Mouse (Mus musculus): ENCODE measurements around the gene Nedd4.

The Nedd4 gene

GRCm38 (mm10) chr9:72661895-72662661, at the start of gene Nedd4:
TSS of gene Nedd4 (plus strand) at chr9:72662346.
- 1% methylated on average over 73 of the region's 83 CpGs for WGBS

GRCm38 (mm10) chr9:72613884-72614283, 48.3 kb upstream of the Nedd4 start:
- 15% methylated on average over 2 of the region's 2 CpGs for WGBS

DNA sequence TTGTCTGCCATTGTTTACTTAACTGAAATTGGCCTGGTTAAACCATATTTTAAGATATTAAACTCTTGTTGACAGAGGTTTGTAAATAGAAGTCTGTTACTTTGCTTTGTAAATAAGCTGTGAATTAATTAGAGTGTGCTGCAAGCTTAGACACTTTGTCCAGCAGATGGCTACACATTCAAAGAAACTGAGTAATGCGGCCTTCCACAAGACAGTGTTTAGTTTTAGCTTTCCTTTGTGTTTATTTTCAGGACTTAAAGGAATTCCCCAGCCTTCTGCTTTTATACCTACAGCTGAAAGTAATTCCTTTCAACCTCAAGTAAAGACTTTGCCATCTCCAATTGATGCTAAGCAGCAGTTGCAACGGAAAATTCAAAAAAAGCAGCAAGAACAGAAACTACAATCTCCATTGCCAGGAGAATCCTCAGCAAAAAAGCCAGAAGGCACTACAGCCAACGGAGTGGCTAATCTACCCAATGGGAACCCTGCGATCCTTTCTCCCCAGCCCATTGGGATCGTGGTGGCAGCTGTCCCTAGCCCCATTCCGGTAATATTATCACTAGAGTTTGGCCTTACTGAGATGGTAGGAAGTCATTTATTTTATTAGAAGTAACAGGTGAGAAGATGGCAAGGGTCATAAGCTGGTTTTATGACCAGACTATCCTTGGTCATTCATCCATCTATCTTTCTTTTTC, 47.2 kb upstream of the Nedd4 start:
- 43% methylated on average over 6 of the region's 6 CpGs for WGBS

- WGBS, result 47% methylated on average over 3 of the region's 3 CpGs
Measured at GRCm38 (mm10) chr9:72618037-72618436, 44.1 kb upstream of the Nedd4 start.

DNA sequence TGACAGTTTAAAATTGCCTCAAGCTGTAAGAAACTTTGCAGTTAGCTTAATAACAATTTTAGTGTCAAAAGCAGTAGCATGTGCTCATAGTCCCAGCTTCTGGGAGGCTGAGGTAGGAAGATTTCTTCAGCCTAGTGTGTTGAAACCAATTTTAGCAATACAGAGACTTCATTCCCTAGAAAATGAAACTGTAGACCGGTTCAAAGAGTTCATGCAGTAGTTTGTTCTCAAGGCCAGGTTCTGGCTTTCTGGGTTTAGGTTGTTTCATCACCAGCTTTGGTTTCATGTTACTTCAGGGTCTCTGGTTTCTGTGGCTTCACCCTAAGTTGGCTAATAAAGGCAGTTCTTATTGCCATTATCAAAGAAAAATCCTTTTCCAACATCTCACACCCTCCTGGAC, 38.5 kb upstream of the Nedd4 start:
- 98% methylated on average over 1 of the region's 1 CpGs for WGBS

DNA sequence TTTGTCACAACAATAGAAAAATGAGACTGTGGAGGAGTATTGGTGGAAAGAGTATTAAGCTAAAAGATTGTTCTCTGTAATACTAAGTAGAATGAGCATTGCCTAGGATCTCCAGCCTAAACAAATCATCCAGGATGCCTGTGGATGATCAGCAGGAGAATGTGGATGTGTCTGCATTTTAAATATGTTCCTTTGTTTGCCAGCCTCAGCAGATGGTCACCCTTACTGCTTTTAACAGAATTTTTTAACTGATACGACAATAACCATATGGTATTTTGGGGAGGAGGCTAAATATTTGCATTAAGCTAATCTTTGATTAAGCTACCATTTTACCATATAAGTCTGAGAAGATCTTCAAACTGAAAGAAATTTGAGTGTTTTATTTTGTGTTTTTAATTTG, 34.5 kb upstream of the Nedd4 start:
- WGBS, result 53% methylated on average over 1 of the region's 1 CpGs

- 3% methylated on average over 2 of the region's 2 CpGs for WGBS
Measured at GRCm38 (mm10) chr9:72628591-72628990, 33.6 kb upstream of the Nedd4 start.

GRCm38 (mm10) chr9:72632198-72632597, 29.9 kb upstream of the Nedd4 start:
- 90% methylated on average over 1 of the region's 1 CpGs for WGBS

- WGBS, result 81% methylated on average over 7 of the region's 7 CpGs
Measured at GRCm38 (mm10) chr9:72636547-72636946, 25.6 kb upstream of the Nedd4 start.

DNA sequence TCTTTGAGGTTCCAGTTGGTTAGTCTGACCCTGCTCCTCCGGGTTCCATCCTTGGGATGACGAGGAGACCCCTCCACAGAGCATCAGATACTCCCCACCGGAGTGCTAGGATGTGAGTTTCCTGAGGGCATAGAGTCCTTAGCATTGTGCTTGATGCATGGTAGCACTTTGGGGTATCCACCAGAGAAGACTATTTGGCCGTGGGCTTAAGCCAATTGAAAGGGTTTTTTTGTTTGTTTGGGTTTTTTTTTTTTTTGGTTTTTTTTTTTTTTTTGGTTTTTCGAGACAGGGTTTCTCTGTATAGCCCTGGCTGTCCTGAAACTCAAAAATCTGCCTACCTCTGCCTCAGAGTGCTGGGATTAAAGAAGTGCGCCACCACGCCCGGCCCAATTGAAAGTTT, 24.9 kb upstream of the Nedd4 start:
- WGBS, result 82% methylated on average over 8 of the region's 8 CpGs

GRCm38 (mm10) chr9:72638951-72639842, 22.9 kb upstream of the Nedd4 start:
- 62% methylated on average over 9 of the region's 9 CpGs for WGBS

GRCm38 (mm10) chr9:72639843-72640621, 22.1 kb upstream of the Nedd4 start:
- WGBS, result 12% methylated on average over 27 of the region's 27 CpGs

DNA sequence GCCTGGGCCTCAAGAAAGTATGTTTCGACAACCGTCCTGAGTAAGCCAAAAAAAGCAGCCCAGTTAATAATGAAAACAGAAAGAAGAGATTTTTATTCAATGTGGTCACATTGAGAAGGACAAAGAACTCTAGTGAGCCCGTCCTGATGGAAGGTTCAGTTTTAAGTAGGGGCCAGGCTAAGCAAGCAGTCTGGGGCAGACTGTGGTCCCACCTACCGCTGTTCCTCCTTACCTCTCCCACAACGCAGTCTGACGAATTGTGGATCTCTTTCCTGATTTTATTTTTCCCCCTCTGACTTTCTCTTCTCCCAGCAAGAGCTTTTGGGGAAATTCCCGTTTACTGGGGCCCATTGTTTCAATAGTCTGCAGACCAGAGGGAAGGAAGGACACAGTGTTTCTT, 21.5 kb upstream of the Nedd4 start:
- 47% methylated on average over 7 of the region's 7 CpGs for WGBS

- 78% methylated on average over 6 of the region's 6 CpGs for WGBS
Measured at GRCm38 (mm10) chr9:72641093-72641680, 21.0 kb upstream of the Nedd4 start.

DNA sequence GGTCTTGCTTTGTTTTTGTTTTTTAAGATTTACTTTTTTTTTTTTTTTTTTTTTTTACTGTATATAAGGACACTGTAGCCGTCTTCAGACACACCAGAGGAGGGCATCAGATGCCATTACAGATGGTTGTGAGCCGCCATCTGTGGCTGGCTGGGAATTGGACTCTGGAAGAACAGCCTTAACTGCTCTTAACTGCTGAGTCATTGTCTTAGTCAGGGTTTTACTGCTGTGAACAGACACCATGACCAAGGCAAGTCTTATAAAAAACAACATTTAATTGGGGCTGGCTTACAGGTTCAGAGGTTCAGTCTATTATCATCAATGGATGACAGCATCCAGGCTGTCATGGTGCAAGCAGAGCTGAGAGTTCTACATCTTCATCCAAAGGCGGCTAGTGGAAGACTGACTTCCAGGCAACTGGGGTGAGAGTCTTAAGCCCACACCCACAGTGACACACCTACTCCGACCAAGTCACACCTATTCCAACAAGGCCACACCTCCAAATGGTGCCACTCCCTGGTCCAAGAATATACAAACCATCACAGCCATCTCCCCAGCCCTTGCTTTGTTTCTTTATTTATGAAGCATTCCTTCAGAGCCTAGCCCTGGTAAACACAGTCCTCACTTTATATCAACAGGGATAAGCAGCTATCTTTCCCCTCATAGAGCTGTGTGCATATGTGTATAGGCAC, 19.2 kb upstream of the Nedd4 start:
- WGBS, result 80% methylated on average over 4 of the region's 4 CpGs

DNA sequence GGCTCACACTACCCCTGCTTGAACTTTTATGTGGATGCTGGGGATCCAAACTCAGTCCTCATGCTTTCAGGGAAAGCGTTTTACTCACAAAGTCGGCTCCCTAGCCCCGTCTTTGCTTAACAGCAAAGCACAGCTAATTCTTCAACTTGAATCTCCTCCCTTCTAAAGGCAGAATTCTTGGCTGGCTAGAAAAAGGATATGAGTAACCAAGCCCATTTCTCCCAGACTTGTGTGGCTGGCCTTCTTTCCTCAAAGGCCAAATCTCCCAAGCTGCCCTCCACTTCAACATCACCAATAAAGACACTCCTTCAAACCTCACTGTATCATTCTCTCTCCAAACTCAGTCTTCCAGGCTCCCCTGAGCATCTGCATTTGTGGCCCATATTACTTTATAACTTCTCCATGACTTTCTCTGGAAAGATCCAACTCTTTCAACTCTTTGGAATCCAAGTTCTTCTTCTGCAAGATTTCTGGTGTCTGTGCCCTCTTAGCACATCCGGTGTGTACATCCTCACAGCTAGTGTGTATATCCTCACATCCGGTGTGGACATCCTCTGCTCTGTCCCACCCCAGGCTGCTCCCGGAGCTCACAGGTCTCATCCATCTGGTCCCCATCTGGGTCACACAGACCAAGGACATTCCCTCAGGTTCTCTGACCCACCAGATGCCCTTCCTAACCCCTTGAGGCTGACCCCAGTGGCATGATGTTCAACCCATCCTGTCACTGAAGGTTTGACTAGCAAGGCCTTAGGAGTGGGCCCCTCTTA, 18.3 kb upstream of the Nedd4 start:
- 75% methylated on average over 6 of the region's 6 CpGs for WGBS

DNA sequence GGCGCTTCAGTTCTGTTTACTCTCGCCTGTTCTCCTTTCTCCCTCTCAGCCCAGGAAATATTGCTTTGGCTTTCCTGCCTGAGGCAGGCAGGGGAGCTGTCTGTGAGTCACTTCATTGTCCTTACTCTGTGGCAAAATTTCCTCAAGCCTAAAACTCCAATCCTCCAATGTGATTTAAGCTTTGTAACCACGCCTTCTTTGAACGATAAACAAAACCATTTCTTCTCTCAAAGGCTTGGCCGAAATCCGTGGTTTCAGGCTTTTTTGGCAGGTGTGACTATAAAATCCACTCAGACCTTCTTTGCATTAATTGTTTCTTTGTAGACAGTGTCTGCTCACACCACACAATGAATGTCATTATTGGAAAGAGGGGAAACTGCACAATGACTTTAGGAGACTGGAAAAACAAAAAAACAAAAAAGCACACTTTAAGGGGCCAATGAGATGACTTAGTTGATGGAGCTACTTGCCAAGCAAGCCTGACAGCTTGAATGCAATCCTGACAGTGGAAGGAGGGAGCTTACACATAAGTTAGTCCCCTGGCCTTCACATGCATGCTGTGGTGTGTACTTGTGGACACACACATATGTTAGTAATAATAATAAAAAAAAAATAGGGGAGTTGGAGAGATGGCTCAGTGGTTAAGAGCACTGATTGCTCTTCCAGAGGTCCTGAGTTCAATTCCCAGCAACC, 17.6 kb upstream of the Nedd4 start:
- WGBS, result 50% methylated on average over 6 of the region's 6 CpGs

DNA sequence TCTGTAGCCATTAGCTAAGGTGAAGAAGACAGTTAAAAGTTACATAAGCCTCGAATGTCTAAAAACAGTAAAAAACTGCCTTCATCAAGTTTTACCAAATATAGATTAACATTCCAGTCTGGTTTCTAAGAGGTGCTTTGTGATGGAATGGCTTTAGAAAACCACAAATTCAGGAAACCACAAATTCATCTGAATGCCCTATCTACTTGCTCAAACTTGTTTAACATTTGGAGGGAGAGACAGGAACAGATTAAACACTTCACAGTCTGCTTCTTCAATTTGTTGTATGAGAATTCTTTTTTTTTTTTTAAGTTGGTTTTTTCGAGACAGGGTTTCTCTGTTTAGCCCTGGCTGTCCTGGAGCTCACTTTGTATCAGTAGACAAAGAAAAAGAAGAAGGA, 12.4 kb upstream of the Nedd4 start:
- 28% methylated on average over 2 of the region's 2 CpGs for WGBS

DNA sequence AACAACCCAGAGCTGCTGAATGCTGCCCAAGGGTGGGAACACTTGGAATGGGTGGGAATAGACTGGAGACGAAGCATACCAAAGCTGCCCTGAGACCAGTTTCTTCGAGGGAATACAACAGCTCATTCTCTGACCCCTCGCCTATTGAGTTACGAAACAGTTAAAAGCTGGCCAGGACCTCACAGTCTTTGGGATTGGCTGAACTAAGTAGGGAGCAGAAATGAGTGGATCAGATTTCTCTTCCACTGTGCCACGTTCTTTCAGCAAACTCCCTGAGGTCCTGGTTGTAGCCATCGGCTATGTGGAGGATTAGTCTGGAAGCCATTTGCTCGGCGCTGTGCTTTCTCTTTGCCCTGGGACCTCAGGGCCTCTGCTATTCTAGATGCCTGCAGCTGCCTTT, 9.2 kb upstream of the Nedd4 start:
- WGBS, result 63% methylated on average over 8 of the region's 8 CpGs
